Mouse (Mus musculus) cerebral cortex, adult 2 months (tissue): Measurements from ENCODE around the gene Slc22a12.

Experiments
- WGBS: fragments of 180-500 bp; shearing (Covaris S2); methylation state at CpG from one replicate; pipeline ENCODE4 v1.1.7; 2018; 5-methylcytosine and 5-hydroxymethylcytosine counted together

The Slc22a12 gene

DNA sequence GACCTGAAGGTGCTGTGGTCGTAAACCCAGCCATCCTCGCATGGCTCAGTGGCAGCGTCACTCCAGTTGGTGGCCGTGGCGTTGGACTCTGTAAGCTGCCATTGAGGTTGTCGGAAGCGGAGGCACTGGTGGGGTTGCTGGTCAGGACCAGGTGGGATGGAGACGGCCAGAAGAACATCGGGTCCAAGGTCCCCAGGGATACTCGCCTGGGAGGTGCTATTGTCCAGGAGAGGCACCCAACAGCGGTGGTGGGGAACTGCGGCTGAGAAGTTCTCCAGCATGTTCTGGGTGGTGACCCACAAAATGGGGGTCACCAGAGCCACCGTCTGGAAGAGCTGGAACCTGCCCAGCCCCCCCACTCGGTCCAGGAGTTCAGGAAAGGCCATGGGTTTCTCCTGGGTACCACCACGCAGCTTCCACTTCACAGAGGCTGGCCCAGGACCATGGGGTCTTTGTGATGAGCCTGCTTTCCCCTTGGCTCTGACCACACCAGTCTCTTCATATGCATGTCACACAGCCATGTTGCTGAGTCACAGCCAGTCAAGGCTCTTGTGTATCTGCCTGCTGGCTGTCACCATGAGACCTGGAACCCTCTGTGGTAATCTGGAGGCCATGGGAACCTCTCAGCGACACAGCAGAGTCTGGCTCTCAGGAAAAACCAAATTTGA, at the start of gene Slc22a12:
Gene Slc22a12 (minus strand): TSS at position 666 of the 668 bp plus-strand sequence.
- WGBS, result 86% methylated on average over 16 of the region's 16 CpGs

DNA sequence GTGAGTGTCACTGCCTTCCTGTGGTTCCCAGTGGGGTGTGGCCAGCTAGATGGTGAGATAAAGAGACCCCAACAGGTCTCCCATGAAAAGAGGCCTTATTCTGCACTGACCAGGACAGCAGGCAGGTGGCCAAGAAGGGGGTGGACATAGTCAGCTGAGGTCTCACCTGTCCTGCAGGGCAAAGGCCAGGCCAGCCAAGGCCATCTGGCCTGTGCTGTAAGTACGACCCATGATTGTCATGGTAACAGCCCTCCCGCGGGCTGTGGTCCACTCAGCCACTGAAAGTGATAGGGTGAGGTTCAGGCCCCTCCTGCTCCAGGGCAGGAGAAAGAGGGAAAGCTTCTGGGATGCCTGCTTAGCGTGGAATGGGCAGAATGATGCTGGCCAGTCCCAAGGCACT, 29.2 kb upstream of the Slc22a12 start:
- 69% methylated on average over 4 of the region's 4 CpGs for WGBS

GRCm38 (mm10) chr19:6571476-6571875, 28.6 kb upstream of the Slc22a12 start:
- WGBS, result 60% methylated on average over 5 of the region's 5 CpGs

- WGBS, result 57% methylated on average over 5 of the region's 5 CpGs
These were observed 26.7 kb upstream of the Slc22a12 start for GRCm38 (mm10) chr19:6569561-6569960.

DNA sequence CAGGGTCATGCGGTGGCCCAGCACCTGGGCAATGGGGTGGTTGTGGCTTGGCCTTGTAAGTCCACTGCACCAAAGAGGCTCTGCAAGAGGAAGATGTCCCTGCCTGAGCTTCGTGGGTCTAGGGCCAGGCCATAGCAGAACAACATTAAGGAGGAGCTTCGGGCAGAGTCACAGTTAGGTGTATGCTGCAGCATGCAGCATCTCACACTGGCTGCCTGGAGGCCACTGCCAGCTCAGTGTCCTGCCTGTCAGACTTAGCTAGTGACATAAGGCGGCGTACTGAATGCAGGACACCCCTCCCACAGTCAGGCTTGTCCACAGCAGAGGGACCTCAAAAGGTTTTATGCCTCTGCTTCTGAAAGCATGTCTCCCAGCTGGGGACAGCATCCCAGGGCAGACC, 26.2 kb upstream of the Slc22a12 start:
- 89% methylated on average over 5 of the region's 5 CpGs for WGBS

GRCm38 (mm10) chr19:6566450-6566849, 23.6 kb upstream of the Slc22a12 start:
- whole genome bisulfite sequencing, result 68% methylated on average over 2 of the region's 2 CpGs

- 93% methylated on average over 6 of the region's 6 CpGs for WGBS
These were observed 22.3 kb upstream of the Slc22a12 start for GRCm38 (mm10) chr19:6565136-6565535.

DNA sequence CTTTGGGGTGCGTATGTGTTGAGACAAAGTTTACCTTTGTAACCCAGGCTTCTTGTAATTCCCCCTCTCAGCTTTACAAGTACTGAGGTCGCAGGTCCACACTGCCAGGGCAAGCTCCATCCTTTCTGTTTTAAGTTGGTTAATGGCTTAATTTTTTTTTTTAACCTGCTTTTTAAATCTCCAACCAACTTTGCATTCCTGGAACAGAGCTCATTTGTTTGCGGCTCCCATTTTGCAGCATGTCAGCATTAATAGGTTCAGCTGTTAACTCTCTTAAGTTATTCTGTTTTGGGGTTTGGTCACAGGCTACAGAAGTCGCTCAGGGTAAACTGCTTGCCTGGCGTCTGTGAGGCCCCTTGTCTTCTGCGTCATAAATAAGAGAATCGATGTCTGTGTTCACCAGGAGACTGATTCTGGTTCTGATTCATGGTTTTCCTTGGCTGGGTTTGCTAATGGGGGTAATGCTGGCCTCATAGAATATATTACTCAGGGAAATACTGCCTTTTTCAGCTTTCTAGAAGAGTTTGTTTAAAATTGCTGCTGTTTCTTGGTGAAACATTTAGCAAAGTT, 17.5 kb upstream of the Slc22a12 start:
- 75% methylated on average over 7 of the region's 7 CpGs for WGBS

GRCm38 (mm10) chr19:6559576-6559975, 16.7 kb upstream of the Slc22a12 start:
- WGBS, result 85% methylated on average over 4 of the region's 4 CpGs

- WGBS, result 63% methylated on average over 8 of the region's 8 CpGs
These were observed 11.2 kb upstream of the Slc22a12 start for GRCm38 (mm10) chr19:6553819-6554582.

- WGBS, result 83% methylated on average over 5 of the region's 5 CpGs
These were observed 10.3 kb upstream of the Slc22a12 start for GRCm38 (mm10) chr19:6553174-6553573.

DNA sequence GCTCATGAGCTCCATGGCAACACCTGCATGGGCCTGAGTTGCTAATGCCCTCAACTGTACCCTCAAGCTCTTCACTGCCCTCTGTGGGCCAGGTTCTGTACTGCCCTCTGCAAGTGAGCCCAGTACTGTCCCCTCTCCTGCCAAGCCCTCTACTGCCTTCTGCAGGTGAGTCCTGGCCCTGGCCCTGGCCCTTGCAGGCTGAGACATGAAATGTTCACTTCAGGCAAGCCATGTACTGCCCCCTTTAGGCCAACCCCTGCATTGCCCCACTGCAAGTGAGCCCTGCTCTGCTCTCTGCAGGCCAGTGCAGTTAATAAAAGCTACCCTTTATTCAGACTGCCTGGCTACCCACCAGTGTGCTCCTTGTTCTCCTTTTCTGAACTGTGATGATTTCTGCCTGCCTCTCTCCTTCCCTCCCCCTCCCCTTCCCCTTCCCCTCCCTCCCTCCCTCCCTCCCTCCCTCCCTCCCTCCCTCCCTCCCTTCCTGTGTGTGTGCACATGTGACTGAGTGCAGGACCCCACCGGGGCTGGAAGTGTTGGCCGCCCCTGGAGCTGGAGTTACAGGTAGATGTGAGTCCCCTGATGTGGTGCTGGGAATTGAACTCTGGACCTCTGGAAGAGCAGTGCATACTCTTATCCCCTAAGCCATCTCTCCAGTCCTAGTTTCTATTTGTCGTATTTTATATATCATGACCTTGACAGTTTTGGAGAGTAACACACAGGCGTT, 9.6 kb upstream of the Slc22a12 start:
- WGBS, result 88% methylated on average over 4 of the region's 4 CpGs

GRCm38 (mm10) chr19:6551215-6551614, 8.4 kb upstream of the Slc22a12 start:
- WGBS, result 81% methylated on average over 4 of the region's 4 CpGs

GRCm38 (mm10) chr19:6549566-6549965, 6.7 kb upstream of the Slc22a12 start:
- WGBS, result 21% methylated on average over 11 of the region's 11 CpGs

DNA sequence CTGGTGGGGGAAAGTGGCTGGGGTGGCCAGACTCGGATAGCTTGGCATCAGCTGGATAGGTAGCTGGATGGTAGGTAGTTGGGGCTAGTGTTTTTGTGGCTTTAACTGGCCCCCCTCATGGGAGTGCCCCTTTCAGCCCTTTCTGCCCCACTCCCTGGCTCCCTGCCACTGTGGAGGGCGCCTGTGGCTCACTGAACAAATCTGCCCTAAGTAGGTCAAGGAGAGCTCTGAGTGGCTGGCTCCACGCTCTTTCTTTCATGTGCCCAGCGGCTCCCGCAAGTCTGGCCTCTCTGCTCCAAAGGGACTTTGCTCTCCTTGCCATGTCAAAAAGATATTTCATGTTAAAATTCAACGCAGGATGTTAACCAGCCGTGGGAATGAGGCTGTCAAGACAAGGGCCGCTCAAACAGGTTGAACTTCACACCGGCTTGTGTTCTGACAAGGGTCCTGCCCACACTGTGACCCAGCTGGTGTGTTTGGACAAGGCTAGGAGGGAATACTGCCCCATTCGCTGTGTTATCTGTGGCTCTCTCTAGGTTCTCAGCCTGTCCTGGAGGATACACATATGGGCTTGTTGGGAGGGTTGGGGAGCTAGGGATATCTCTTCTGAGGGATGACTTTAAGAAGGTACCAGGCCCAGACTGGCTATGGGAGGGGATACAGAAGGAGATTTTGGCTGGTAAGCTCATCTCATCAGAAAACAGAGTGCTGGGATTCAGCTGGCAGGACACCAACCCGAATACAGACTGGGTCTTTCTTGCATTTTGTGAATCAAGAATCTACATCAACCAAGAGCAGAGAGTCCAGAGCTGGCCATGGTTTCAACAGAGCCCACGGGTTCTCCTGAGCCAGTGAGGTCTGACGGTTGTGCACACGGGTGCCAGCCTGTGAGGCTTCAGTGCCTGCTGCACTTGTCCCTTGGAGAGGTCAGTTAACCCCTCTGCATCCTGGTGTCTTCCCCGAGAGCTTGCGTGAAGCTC, 5.9 kb upstream of the Slc22a12 start:
- 64% methylated on average over 16 of the region's 16 CpGs for WGBS

- 87% methylated on average over 5 of the region's 5 CpGs for WGBS
These were observed 5.0 kb upstream of the Slc22a12 start for GRCm38 (mm10) chr19:6547801-6548200.

DNA sequence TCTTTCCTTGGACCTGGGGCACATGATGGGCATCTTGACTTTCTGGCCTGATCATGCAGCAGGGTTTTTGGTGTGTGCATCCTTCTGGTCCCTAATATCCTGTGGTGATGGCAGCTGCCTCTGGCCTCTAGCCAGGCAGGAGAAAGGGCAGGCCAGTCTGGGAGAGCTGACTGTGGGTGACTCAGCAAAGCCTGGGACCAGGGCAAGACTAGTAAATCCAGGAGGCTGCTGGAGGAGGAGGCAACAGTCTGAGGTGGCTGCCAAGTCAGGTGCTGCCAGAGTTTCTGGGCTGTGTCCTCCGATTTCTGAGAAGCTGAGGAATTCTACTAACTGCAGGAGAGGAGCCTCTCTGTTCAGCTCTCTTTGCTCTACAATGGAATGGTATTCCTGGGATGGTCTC, 3.3 kb upstream of the Slc22a12 start:
- 26% methylated on average over 1 of the region's 1 CpGs for WGBS

DNA sequence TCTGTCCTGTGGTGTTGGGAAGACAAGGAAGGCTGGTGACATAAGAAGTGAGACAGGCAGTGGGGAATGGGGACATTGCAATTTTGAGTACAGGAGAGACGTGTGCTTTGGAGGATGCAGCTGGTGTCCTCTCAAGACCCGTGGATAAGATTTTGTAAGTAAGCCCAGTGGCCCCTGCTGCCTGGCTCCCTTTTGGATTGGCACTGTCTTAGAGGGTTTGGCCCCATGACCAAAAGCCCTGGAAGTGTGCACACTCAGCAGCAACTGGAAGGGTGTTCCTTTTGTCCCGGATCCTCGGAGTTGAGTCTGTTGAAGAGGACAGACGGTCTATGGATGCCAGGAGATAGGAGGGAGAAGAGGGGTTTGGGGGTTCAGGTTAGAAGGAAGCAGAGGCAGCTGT, 2.6 kb upstream of the Slc22a12 start:
- 74% methylated on average over 5 of the region's 5 CpGs for WGBS

- 92% methylated on average over 13 of the region's 13 CpGs for WGBS
These were observed 1.9 kb upstream of the Slc22a12 start for GRCm38 (mm10) chr19:6544712-6545111.

DNA sequence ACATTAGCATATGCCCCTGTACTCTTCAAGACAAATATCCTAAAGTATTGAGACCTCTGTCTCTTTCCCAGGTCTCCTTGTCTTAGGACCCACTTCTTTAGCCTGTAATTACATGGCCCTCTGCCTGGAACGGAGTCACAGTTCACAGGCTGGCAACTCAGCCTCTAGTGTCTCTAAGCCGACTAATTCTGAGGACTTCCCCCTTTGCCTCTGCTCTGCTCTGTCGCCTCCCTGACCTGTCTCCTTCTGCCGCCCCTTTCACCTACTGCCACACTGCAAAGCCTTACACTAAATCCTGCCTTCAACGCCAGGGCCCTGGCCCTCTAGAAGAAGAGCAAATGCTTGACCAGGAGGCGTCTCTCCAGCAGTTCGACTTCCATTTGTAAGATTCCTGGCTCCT, 686 bp upstream of the Slc22a12 start:
- WGBS, result 67% methylated on average over 7 of the region's 7 CpGs

DNA sequence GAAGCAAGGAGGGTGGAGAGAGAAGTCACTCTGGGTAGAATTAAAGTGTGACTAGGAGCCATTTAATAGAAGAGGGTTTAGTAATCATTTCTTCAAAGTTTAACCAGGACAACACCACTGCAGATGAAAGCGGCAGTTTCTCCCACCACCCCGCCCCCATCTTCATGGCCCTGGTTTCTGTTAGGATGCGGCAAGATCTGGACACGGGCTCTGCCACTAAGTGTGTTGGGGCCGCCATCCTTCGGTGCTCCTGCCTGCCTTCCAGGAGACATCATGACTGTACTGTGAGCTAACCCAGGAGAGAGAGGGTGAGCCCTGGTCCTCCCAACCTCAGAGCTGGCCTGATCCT, 177 bp upstream of the Slc22a12 start:
- 86% methylated on average over 6 of the region's 6 CpGs for WGBS
